Mouse (Mus musculus): ENCODE data around the gene Spag9. TPM values are rescaled to one million over a fixed set of nuclear protein-coding genes. Genes with fewer than 3 reads are reported as not detected.
A peak's percentile ranks its signal among the peaks of the same experiment; 100 is the strongest.

The Spag9 gene
- polyA plus RNA-seq, 1 experiment from 2014 or later = 63.4 TPM

DNA sequence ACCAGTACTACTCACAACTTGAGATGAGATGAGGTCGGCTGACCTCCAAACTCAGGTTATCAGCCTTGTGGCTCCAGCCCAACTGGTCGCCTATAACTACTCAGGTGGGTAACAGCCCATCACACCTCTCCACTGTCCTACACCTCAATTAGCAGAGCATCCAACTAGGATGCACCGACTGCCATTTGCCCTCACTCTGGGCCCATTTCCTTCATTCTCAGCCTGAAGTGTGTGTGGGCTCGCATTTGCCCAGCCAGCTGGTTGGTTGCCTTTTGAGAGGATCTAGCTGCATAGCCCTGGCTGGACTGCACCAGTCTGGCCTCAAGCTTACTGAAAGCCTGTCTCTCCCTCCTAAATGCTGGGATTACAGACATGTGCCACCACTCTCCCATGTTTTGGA lies 38.1 kb upstream of the Spag9 start:
- H3K4me2 ChIP-seq (replicated peaks; ENCODE audit: low read depth, low read length) = no peak overlapping the region
- H3K9ac ChIP-seq (replicated peaks; ENCODE audit: low read depth, low read length) = no peak overlapping the region
- peaks cover 55% of the 10 kb centered on the region for H3K36me3 ChIP-seq (ENCODE audit: control insufficient read depth, insufficient read depth, low read length)
- no peaks in the 10 kb centered on the region for H3K9me3 ChIP-seq (ENCODE audit: control insufficient read depth, low read depth, low read length)
- H3K27ac ChIP-seq (ENCODE audit: low read length) = no peak overlapping the region
- no peak overlapping the region for H3K4me3 ChIP-seq (ENCODE audit: low read depth, low read length)
- H3K4me1 ChIP-seq (ENCODE audit: control insufficient read depth, insufficient read depth, low read length) = peaks cover 21% of the 10 kb centered on the region
- ATAC-seq (ENCODE audit: insufficient number of reproducible peaks, insufficient read depth, low FRiP score, low read depth) = no peak
- WGBS = 83% methylated on average over 4 of the region's 4 CpGs
- H3K27me3 ChIP-seq (ENCODE audit: control insufficient read depth, insufficient read depth, low read length) = no peaks in the 10 kb centered on the region

DNA sequence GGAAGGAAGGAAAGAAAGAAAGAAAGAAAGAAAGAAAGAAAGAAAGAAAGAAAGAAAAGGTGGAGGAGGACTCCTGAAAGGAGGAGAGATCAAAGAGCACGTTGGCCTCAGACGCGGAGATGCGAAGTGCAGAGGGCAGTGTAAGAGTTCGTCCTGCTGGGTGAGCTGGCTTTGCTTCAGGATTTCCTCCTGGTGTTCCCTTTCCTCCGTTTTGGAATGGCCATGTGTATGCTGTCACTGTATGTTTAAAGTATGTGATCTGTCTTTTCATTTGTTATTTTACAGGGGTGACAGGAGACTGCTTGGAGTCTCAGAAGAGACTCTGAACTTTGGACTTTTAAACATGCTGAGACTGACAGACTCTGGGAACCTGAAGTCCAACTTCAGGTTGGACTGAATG lies 34.4 kb upstream of the Spag9 start:
- Histone ChIP-seq H3K4me2 (replicated peaks; ENCODE audit: low read depth, low read length) (no peak overlapping the region), H3K27me3 (ENCODE audit: control insufficient read depth, insufficient read depth, low read length) (no peaks in the 10 kb centered on the region), H3K4me3 (ENCODE audit: low read depth, low read length) (no peak overlapping the region), H3K9me3 (ENCODE audit: control insufficient read depth, low read depth, low read length) (no peaks in the 10 kb centered on the region), H3K9ac (replicated peaks; ENCODE audit: low read depth, low read length) (no peak overlapping the region), H3K27ac (ENCODE audit: low read length) (no peak overlapping the region), H3K36me3 (ENCODE audit: control insufficient read depth, insufficient read depth, low read length) (peaks cover 66% of the 10 kb centered on the region), H3K4me1 (ENCODE audit: control insufficient read depth, insufficient read depth, low read length) (peaks cover 4% of the 10 kb centered on the region)
- ATAC-seq (ENCODE audit: insufficient number of reproducible peaks, insufficient read depth, low FRiP score, low read depth) = no peak
- 83% methylated on average over 6 of the region's 6 CpGs for WGBS

DNA sequence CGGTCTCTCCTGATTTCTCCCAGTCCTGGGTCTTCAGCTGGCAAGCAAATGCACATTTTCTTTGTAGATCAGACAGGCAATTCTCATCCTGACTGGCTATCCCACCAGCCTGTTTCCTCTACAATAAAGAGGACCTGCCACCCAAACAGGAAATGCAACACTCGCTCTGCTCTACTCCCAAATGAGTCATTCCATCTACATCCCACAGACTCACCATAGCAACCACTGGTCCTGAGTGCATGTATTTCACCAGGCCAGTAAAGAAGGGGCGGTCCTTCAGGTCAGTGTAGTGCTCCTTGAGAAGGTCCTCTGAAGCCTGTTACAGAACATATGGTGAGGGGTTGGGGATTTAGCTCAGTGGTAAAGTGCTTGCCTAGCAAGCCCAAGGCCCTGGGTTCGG lies 32.9 kb upstream of the Spag9 start:
- Histone ChIP-seq H3K4me3 (ENCODE audit: low read depth, low read length) (no peak overlapping the region), H3K27ac (ENCODE audit: low read length) (no peak overlapping the region), H3K4me1 (ENCODE audit: control insufficient read depth, insufficient read depth, low read length) (0 out of 2 replicates have a peak, but pooled peaks cover 4% of the 10 kb centered on the region), H3K9me3 (ENCODE audit: control insufficient read depth, low read depth, low read length) (no peaks in the 10 kb centered on the region), H3K9ac (replicated peaks; ENCODE audit: low read depth, low read length) (no peak overlapping the region), H3K36me3 (ENCODE audit: control insufficient read depth, insufficient read depth, low read length) (peaks cover 66% of the 10 kb centered on the region), H3K27me3 (ENCODE audit: control insufficient read depth, insufficient read depth, low read length) (no peaks in the 10 kb centered on the region), H3K4me2 (replicated peaks; ENCODE audit: low read depth, low read length) (no peak overlapping the region)
- no peak for ATAC-seq (ENCODE audit: insufficient number of reproducible peaks, insufficient read depth, low FRiP score, low read depth)
- WGBS = 88% methylated on average over 4 of the region's 4 CpGs

DNA sequence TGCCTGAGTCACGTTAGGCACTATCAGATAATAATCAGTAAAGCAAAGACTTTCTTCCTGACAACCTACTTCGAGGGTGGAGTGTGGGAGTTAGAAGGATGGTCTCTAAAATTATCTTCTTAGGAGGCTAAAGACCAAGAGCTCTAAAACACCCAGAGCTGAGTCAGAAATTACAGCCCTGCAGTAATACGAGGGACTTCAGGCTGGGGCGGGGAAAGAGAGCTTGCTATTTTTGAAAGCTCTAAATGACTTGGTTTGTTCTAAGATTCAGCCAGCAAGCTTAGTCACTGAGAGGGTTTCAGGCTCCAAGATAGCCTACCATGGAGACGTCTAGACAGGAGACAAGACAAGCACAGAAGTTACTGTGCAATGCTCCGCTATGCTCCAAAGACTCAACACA lies 30.5 kb upstream of the Spag9 start:
- Histone ChIP-seq H3K36me3 (ENCODE audit: control insufficient read depth, insufficient read depth, low read length) (peaks cover 46% of the 10 kb centered on the region), H3K9me3 (ENCODE audit: control insufficient read depth, low read depth, low read length) (no peaks in the 10 kb centered on the region), H3K4me2 (replicated peaks; ENCODE audit: low read depth, low read length) (no peak overlapping the region), H3K4me1 (ENCODE audit: control insufficient read depth, insufficient read depth, low read length) (0 out of 2 replicates have a peak, but pooled peaks cover 4% of the 10 kb centered on the region), H3K27me3 (ENCODE audit: control insufficient read depth, insufficient read depth, low read length) (no peaks in the 10 kb centered on the region), H3K9ac (replicated peaks; ENCODE audit: low read depth, low read length) (no peak overlapping the region), H3K4me3 (ENCODE audit: low read depth, low read length) (no peak overlapping the region), H3K27ac (ENCODE audit: low read length) (no peak overlapping the region)
- WGBS = 91% methylated on average over 6 of the region's 6 CpGs
- ATAC-seq (ENCODE audit: insufficient number of reproducible peaks, insufficient read depth, low FRiP score, low read depth) = no peak

DNA sequence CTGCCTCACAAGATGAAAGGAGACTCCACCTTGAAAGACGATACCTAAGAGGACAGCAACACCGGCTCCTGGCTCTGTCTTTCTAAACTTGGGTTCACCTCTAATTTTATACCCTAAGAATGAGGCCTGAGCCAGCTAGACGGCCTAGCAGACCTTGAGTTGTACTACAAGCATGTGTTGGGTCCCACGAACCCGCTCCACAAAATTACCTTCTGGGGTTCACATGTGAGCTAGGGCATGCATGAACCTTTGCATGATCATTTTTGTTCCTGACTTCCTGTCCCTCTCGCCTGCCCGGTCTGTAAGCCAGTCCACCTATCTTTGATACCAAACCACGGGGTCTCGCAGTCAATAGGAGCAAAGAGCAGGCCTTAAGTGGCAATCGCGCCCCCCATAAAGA lies 28.5 kb upstream of the Spag9 start:
- ATAC-seq (ENCODE audit: insufficient number of reproducible peaks, insufficient read depth, low FRiP score, low read depth) = no peak
- H3K9ac ChIP-seq (replicated peaks; ENCODE audit: low read depth, low read length) = peak overlapping the region; percentile 60
- peak overlapping the region; percentile 72 for H3K4me3 ChIP-seq (ENCODE audit: low read depth, low read length)
- H3K9me3 ChIP-seq (ENCODE audit: control insufficient read depth, low read depth, low read length) = no peaks in the 10 kb centered on the region
- H3K4me2 ChIP-seq (replicated peaks; ENCODE audit: low read depth, low read length) = peak overlapping the region; percentile 83
- H3K27me3 ChIP-seq (ENCODE audit: control insufficient read depth, insufficient read depth, low read length) = no peaks in the 10 kb centered on the region
- WGBS = 3% methylated on average over 11 of the region's 11 CpGs
- H3K36me3 ChIP-seq (ENCODE audit: control insufficient read depth, insufficient read depth, low read length) = peaks cover 29% of the 10 kb centered on the region
- H3K4me1 ChIP-seq (ENCODE audit: control insufficient read depth, insufficient read depth, low read length) = 0 out of 2 replicates have a peak, but pooled peaks cover 4% of the 10 kb centered on the region
- H3K27ac ChIP-seq (ENCODE audit: low read length) = peak overlapping the region; percentile 61

DNA sequence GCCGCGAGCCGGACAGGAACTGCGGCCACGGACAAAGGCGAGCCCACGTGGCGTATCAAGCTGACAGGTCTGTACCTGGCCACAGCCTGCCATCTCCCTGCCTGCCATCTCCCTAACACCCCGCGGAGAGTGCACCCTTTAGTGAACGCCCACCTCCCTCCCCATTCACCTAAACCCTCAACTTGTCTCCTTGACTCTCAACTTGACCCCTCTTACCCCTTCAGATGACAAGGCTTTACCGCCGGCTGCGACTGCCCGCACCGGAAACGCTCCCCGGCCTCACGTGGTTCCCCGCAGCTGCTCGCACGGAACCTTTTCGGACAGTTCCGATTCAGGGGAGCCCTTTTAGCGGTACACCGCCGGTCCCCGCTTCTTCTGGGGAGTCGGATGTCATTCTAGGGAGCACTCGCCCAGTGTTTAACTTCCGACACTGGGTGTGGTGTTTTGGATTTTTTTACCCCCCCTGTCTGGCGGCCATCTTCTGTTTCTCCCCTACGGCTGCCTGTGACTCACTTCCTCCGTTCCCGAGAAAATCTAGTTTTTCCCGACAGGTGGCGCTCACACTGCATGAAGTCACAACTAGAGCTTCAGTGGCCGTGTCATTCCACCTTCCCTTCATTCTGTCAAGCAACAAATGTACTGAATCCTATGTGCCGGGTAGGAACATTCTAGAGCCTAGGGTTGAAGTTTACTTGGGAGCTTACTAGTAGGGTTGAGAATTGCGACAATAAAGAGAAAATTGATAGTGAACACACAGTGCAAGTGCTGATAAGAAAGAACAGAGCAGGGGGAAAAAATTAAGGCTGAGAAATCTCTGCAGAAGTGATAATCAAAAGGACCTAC lies 27.7 kb upstream of the Spag9 start, which contains the start of the genes Gm20390 and Nme1:
TSS of gene Gm20390 (minus strand) at position 289 of the 843 bp plus-strand sequence.
TSS of gene Nme1 (minus strand) at position 517 of the 843 bp plus-strand sequence.
- Histone ChIP-seq H3K27me3 (ENCODE audit: control insufficient read depth, insufficient read depth, low read length) (no peaks in the 10 kb centered on the region), H3K4me1 (ENCODE audit: control insufficient read depth, insufficient read depth, low read length) (0 out of 2 replicates have a peak, but pooled peaks cover 4% of the 10 kb centered on the region), H3K4me3 (ENCODE audit: low read depth, low read length) (peak within 1 kb of the TSS; percentile 72), H3K9ac (replicated peaks; ENCODE audit: low read depth, low read length) (peak within 1 kb of the TSS; percentile 60), H3K27ac (ENCODE audit: low read length) (peak within 1 kb of the TSS; percentile 61), H3K4me2 (replicated peaks; ENCODE audit: low read depth, low read length) (peak within 1 kb of the TSS; percentile 83), H3K36me3 (ENCODE audit: control insufficient read depth, insufficient read depth, low read length) (peaks cover 21% of the 10 kb centered on the region), H3K9me3 (ENCODE audit: control insufficient read depth, low read depth, low read length) (no peaks in the 10 kb centered on the region)
- ATAC-seq (ENCODE audit: insufficient number of reproducible peaks, insufficient read depth, low FRiP score, low read depth) = peak; percentile 95
- under 1% methylated on average over 40 of the region's 40 CpGs for WGBS

DNA sequence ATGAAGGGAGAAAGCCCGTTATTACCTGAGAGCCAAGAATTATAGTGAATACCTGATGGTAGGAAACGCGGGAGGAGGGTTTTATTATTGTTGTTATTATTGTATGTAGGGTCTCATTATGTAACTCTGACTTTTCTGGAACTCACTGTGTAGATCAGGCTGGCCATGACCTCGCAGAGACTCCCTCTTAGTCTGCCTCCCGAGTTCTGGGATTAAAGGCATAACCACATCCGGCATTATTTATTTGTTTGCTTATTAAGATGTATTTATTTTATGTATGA lies 27.1 kb upstream of the Spag9 start:
- Histone ChIP-seq H3K4me1 (ENCODE audit: control insufficient read depth, insufficient read depth, low read length) (0 out of 2 replicates have a peak, but pooled peaks cover 4% of the 10 kb centered on the region), H3K9ac (replicated peaks; ENCODE audit: low read depth, low read length) (no peak overlapping the region), H3K36me3 (ENCODE audit: control insufficient read depth, insufficient read depth, low read length) (peaks cover 17% of the 10 kb centered on the region), H3K27ac (ENCODE audit: low read length) (no peak overlapping the region), H3K4me2 (replicated peaks; ENCODE audit: low read depth, low read length) (peak overlapping the region; percentile 33), H3K9me3 (ENCODE audit: control insufficient read depth, low read depth, low read length) (no peaks in the 10 kb centered on the region), H3K4me3 (ENCODE audit: low read depth, low read length) (peak overlapping the region; percentile 22; the same call in 1 of the 2 replicates), H3K27me3 (ENCODE audit: control insufficient read depth, insufficient read depth, low read length) (no peaks in the 10 kb centered on the region)
- ATAC-seq (ENCODE audit: insufficient number of reproducible peaks, insufficient read depth, low FRiP score, low read depth) = no peak
- 44% methylated on average over 6 of the region's 6 CpGs for WGBS

DNA sequence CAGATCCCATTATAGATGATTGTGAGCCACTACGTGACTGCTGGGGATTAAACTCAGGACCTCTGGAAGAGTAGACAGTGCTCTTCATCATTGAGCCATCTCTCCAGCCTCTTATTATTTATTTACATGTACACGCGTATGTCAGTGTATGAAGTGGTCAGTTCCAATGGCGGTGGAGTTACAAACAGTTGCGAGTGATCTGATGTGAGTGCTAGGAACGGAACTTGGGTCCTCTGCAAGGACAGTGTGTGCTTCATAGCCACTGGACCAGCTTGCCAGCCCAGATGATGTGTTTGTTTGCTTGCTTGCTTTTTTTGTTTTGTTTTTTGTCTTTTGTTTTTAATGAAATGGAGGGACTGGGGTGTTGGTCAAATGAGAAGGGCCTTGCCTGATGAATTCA lies 26.7 kb upstream of the Spag9 start:
- Histone ChIP-seq H3K4me3 (ENCODE audit: low read depth, low read length) (no peak overlapping the region), H3K4me1 (ENCODE audit: control insufficient read depth, insufficient read depth, low read length) (0 out of 2 replicates have a peak, but pooled peaks cover 4% of the 10 kb centered on the region), H3K9me3 (ENCODE audit: control insufficient read depth, low read depth, low read length) (no peaks in the 10 kb centered on the region), H3K9ac (replicated peaks; ENCODE audit: low read depth, low read length) (no peak overlapping the region), H3K4me2 (replicated peaks; ENCODE audit: low read depth, low read length) (no peak overlapping the region), H3K27ac (ENCODE audit: low read length) (no peak overlapping the region), H3K27me3 (ENCODE audit: control insufficient read depth, insufficient read depth, low read length) (no peaks in the 10 kb centered on the region), H3K36me3 (ENCODE audit: control insufficient read depth, insufficient read depth, low read length) (peaks cover 13% of the 10 kb centered on the region)
- WGBS = 94% methylated on average over 6 of the region's 6 CpGs
- no peak for ATAC-seq (ENCODE audit: insufficient number of reproducible peaks, insufficient read depth, low FRiP score, low read depth)
